Mouse (Mus musculus) midbrain, embryonic 11.5 days (tissue): Measurements from ENCODE around the gene Qrich2. TPM values are rescaled to one million over a fixed set of nuclear protein-coding genes. Genes with fewer than 3 reads are reported as not detected.
A peak's percentile ranks its signal among the peaks of the same experiment; 100 is the strongest.
"Not testable (repeated sequence)": the region's sequence is repeated elsewhere in the genome, so short reads cannot be mapped to it uniquely, and the experiment has no call there.

Experiments
- ATAC-seq: fragments of 200-750 bp; cut with Nextera tagmentation; 2 replicates; pipeline ENCODE4 v1.8.0; 2017; ENCODE audit warnings: moderate TSS enrichment, moderate library complexity; ENCODE audit not compliant: low FRiP score
- DNase-seq: peaks from one replicate; pipeline ENCODE4 v3.0.0; 2015; ENCODE audit warnings: low spot score; ENCODE audit errors: missing footprints
- H3K27ac ChIP-seq: fragments of 300-500 bp; sonication (generic); 2 replicates; pipeline ENCODE4 v1.5.1; 2014; ENCODE audit warnings: low read depth, low read length
- H3K27me3 ChIP-seq: fragments of 300-500 bp; sonication (generic); 2 replicates; pipeline ENCODE4 v1.6.1; 2014; ENCODE audit warnings: mild to moderate bottlenecking, low read length, moderate library complexity, mixed read lengths; ENCODE audit not compliant: control insufficient read depth, insufficient read depth
- H3K36me3 ChIP-seq: fragments of 300-500 bp; sonication (generic); 2 replicates; pipeline ENCODE4 v1.6.1; 2014; ENCODE audit warnings: mild to moderate bottlenecking, low read length, moderate library complexity, mixed read lengths; ENCODE audit not compliant: control insufficient read depth, insufficient read depth
- H3K4me1 ChIP-seq: fragments of 300-500 bp; sonication (generic); 2 replicates; pipeline ENCODE4 v1.6.1; 2014; ENCODE audit warnings: low read length; ENCODE audit not compliant: control insufficient read depth, insufficient read depth
- H3K4me2 ChIP-seq: fragments of 300-500 bp; sonication (generic); 2 replicates; pipeline ENCODE4 v1.6.1; 2014; ENCODE audit warnings: mild to moderate bottlenecking, moderate library complexity
- H3K4me3 ChIP-seq: fragments of 300-500 bp; sonication (generic); 2 replicates; pipeline ENCODE4 v1.5.1; 2014; ENCODE audit warnings: low read depth, low read length
- H3K9ac ChIP-seq: fragments of 300-500 bp; sonication (generic); 2 replicates; pipeline ENCODE4 v1.6.1; 2014; ENCODE audit warnings: low read length
- H3K9me3 ChIP-seq: fragments of 300-500 bp; sonication (generic); 2 replicates; pipeline ENCODE4 v1.6.1; 2016; ENCODE audit warnings: low read length; ENCODE audit not compliant: control insufficient read depth
- WGBS: fragments of 180-500 bp; shearing (Covaris S2); extraction: QIAGEN DNeasy Blood & Tissue Kit; methylation state at CpG from one replicate; pipeline ENCODE4 v1.1.7; 2014; 5-methylcytosine and 5-hydroxymethylcytosine counted together
- polyA plus RNA-seq: library from polyadenylated mRNA; unstranded; fragments of >200 nt; fragmentation: Nextera tagmentation; extraction: Ambion mirVana; gene quantifications from 2 replicates; pipeline ENCODE4 v1.2.1, GENCODE M21; 2014

Gene Qrich2
- polyA plus RNA-seq, 1 experiment from 2014 or later: 0.08 TPM

- H3K27ac ChIP-seq: no peak overlapping the region
Observed at GRCm38 (mm10) chr11:116478978-116479377, 12.9 kb upstream of the Qrich2 start.

DNA sequence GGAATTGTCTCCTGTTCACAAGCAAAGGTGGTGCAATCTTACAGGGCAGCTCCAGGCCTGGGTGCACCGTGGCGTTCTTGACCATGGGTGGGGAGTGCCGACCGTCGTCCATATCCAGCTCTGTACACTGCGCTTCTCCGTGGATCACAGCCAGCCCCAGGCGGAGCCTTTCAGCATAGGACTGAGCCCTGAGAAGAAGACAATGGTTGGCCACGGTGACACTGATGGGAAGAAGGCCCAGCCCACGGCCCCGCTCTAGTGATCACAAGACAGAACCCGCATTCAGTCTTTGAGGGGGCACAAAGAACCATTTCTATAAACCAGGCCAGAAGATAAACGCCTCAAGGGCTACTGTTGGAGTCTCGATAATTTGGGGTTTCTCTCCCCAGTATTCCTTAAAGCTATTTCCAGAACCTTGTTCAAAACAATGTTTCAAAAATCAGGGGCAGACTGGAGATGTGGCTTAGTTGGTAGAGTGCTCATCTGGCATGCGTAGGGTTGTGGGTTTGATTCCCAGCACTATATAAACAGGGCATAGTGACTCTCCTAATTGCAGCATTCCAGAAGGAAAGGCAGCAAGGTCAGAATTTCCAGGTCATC, 11.2 kb upstream of the Qrich2 start:
- no peaks in the 10 kb centered on the region for H3K27me3 ChIP-seq
- H3K4me2 ChIP-seq: no peak overlapping the region
- no peaks in the 10 kb centered on the region for H3K9me3 ChIP-seq
- no peaks in the 10 kb centered on the region for H3K4me1 ChIP-seq
- 75% methylated on average over 15 of the region's 15 CpGs for whole genome bisulfite sequencing
- peaks cover 29% of the 10 kb centered on the region for H3K36me3 ChIP-seq
- DNase-seq: peak; percentile 53
- H3K9ac ChIP-seq: no peak overlapping the region
- H3K27ac ChIP-seq: no peak overlapping the region
- ATAC-seq: no peak
- H3K4me3 ChIP-seq: no peak overlapping the region

More at GRCm38 (mm10) chr11:116478978-116479377, 12.9 kb upstream of the Qrich2 start:
- WGBS: 66% methylated on average over 7 of the region's 7 CpGs
- DNase-seq: peak; percentile 59
- Histone ChIP-seq H3K4me1 (no peaks in the 10 kb centered on the region), H3K9me3 (no peaks in the 10 kb centered on the region), H3K36me3 (peaks cover 24% of the 10 kb centered on the region), H3K4me2 (no peak overlapping the region), H3K4me3 (no peak overlapping the region), H3K9ac (no peak overlapping the region), H3K27me3 (no peaks in the 10 kb centered on the region)
- ATAC-seq: no peak

- no peak overlapping the region for H3K9ac ChIP-seq
- no peak overlapping the region for H3K4me3 ChIP-seq
- 90% methylated on average over 6 of the region's 6 CpGs for WGBS
- DNase-seq (peak; percentile 62), ATAC-seq (no peak)
- H3K27me3 ChIP-seq: no peaks in the 10 kb centered on the region
- H3K36me3 ChIP-seq: peaks cover 28% of the 10 kb centered on the region
- no peak overlapping the region for H3K4me2 ChIP-seq
- H3K4me1 ChIP-seq: no peaks in the 10 kb centered on the region
- H3K27ac ChIP-seq: no peak overlapping the region
- no peaks in the 10 kb centered on the region for H3K9me3 ChIP-seq
Observed at GRCm38 (mm10) chr11:116476696-116477095, 10.7 kb upstream of the Qrich2 start.

DNA sequence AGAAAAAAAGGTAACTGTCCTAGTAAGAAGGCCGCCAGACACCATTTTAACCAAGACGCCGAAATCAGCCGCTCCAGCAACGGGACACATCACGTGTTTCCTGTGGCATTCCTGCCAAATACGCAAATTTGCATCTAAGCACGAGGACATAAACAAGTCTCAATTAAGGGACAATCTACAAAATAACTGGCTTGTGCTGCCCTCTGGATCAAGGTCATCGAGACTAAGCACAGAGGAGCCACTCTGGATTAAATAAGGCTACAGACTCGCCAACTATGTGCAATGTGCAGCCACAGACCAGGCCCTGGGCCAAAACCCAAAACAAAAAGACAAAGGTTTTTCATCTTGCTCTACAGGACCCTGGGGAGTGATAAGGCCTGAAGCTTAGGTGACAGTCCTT, 10.0 kb upstream of the Qrich2 start:
- H3K4me1 ChIP-seq: no peaks in the 10 kb centered on the region
- H3K36me3 ChIP-seq: peaks cover 22% of the 10 kb centered on the region

GRCm38 (mm10) chr11:116472275-116472674, 6.2 kb upstream of the Qrich2 start:
- WGBS: 85% methylated on average over 4 of the region's 4 CpGs
- ATAC-seq: no peak
- no peaks in the 10 kb centered on the region for H3K27me3 ChIP-seq

More for the DNA sequence above, 10.0 kb upstream of the Qrich2 start:
- DNase-seq (no peak), ATAC-seq (no peak)
- Histone ChIP-seq H3K4me2 (no peak overlapping the region), H3K4me3 (no peak overlapping the region), H3K9me3 (no peaks in the 10 kb centered on the region), H3K27me3 (no peaks in the 10 kb centered on the region), H3K9ac (no peak overlapping the region), H3K27ac (no peak overlapping the region)
- 93% methylated on average over 10 of the region's 10 CpGs for WGBS

DNA sequence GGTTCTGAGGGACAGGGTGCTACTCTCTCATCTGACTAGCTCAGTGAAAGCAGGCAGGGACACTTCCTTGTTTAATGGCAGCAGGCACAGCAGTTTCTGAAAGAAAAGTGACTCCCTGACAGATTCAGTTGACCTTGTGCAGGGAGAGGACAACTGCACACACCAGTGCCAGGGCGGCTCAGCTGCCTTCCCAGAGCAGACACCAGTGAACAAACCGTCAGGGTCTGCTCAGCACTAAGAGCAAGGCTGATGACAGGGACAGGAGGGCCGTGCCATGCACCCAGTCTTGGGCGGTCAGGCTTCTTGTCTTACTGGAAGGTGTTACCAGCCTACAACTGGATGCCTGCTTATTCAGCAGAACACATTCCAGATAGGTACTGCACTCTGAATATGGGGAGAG, 4.9 kb upstream of the Qrich2 start:
- Histone ChIP-seq H3K27ac (no peak overlapping the region), H3K9ac (no peak overlapping the region), H3K9me3 (no peaks in the 10 kb centered on the region), H3K4me3 (no peak overlapping the region), H3K36me3 (peaks cover 20% of the 10 kb centered on the region), H3K4me2 (no peak overlapping the region), H3K27me3 (no peaks in the 10 kb centered on the region), H3K4me1 (no peaks in the 10 kb centered on the region)
- ATAC-seq (no peak), DNase-seq (no peak)
- WGBS: 86% methylated on average over 4 of the region's 4 CpGs

More at GRCm38 (mm10) chr11:116472275-116472674, 6.2 kb upstream of the Qrich2 start:
- Histone ChIP-seq H3K4me2 (no peak overlapping the region), H3K36me3 (peaks cover 23% of the 10 kb centered on the region), H3K9ac (no peak overlapping the region), H3K4me3 (no peak overlapping the region), H3K27ac (no peak overlapping the region), H3K4me1 (no peaks in the 10 kb centered on the region), H3K9me3 (no peaks in the 10 kb centered on the region)
- DNase-seq: peak; percentile 56

- Histone ChIP-seq H3K4me3 (no peak overlapping the region), H3K4me1 (no peaks in the 10 kb centered on the region), H3K36me3 (peaks cover 20% of the 10 kb centered on the region), H3K4me2 (no peak overlapping the region), H3K27ac (no peak overlapping the region), H3K9ac (no peak overlapping the region), H3K9me3 (no peaks in the 10 kb centered on the region), H3K27me3 (no peaks in the 10 kb centered on the region)
- 85% methylated on average over 3 of the region's 3 CpGs for WGBS
- no peak for ATAC-seq
- no peak for DNase-seq
Observed at GRCm38 (mm10) chr11:116470249-116470648, 4.2 kb upstream of the Qrich2 start.

- not testable (repeated sequence) for H3K27ac ChIP-seq, H3K4me1 ChIP-seq, H3K4me3 ChIP-seq, H3K27me3 ChIP-seq, H3K9me3 ChIP-seq, H3K4me2 ChIP-seq, H3K9ac ChIP-seq, ATAC-seq
- 80% methylated on average over 3 of the region's 3 CpGs for WGBS
- peak; percentile 14 for DNase-seq
- peaks cover 17% of the 10 kb centered on the region for H3K36me3 ChIP-seq
Observed at GRCm38 (mm10) chr11:116468338-116468737, 2.3 kb upstream of the Qrich2 start.

DNA sequence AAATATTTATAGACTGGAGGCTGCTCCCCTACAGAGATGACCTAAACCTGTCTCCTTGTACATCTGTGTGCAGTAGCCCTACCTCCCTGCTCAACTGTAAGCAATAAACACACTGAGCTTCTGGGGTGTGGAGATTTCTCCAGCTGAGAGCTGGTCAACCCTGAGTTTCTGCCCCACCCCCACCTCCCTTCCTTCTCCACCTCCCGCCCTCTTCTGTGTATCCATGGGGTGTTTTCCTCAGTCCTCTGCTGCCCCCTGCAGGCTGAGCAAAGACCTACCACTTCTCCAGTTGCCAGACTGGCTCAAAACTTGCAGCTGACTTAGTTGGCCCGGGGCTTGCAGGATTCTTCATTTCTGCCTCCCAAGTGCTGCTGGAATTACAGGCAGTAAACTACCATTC, 2.2 kb downstream of the Qrich2 start:
- no peaks in the 10 kb centered on the region for H3K36me3 ChIP-seq
- ATAC-seq (peak; percentile 40; the same call in 1 of the 2 replicates), DNase-seq (peak; percentile 96)
- H3K4me2 ChIP-seq: no peak overlapping the region
- no peaks in the 10 kb centered on the region for H3K27me3 ChIP-seq
- H3K4me1 ChIP-seq: no peaks in the 10 kb centered on the region
- no peak overlapping the region for H3K4me3 ChIP-seq
- H3K9me3 ChIP-seq: no peaks in the 10 kb centered on the region
- H3K27ac ChIP-seq: no peak overlapping the region
- no peak overlapping the region for H3K9ac ChIP-seq
- WGBS: 9% methylated on average over 2 of the region's 2 CpGs
